ENCODE assay signal across 13 mouse cellular contexts in the genomic region with DNA sequence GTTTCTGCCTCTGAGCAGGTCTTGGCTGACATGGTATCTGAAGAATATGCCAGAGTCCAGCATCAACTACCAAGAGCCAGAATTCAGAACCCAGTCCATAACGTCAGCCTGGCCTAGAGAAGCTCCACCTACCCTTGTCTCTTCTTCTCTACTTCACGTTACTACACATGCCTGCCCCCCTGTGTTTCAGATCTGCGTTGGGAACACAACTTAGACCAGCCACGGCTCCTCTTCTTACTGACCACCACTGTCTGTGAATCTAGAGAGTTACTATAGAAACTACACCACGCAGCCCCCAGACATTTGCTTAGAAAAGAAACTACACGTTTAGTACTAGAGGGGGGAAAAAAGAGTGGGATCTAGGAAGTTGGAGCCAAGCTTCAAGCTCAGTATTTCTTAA. TPM values are rescaled to one million over a fixed set of nuclear protein-coding genes. Genes with fewer than 3 reads are reported as not detected.
A peak's percentile ranks its signal among the peaks of the same experiment; 100 is the strongest.
DNase-seq lines count a peak whose midpoint lies in the region; ATAC-seq lines count a peak whose summit lies in the region.
"Had no signal": no experiment of that assay in that cellular context is flagged by ENCODE, and none has a peak within 500 bp of the region (broad histone marks: within the 10 kb centered on the region; RNA-seq: fewer than 3 reads in every experiment).

No protein-coding gene starts in this region.

- WGBS in heart, embryonic 14.5 days, result 65% methylated on average over 6 of the region's 6 CpGs
- WGBS in neural tube, embryonic 15.5 days, result 65% methylated on average over 6 of the region's 6 CpGs

- no peak overlapping the region for H3K27ac ChIP-seq in heart, embryonic 14.5 days (replicated peaks in 1 of 2; ENCODE audit: control insufficient read depth in 1 of 2, insufficient read depth in 1 of 2, low read depth in 2 of 2, low read length in 2 of 2)
- H3K27ac ChIP-seq in neural tube, embryonic 15.5 days (replicated peaks), result no peak overlapping the region
- H3K27ac ChIP-seq: liver, embryonic 14.5 days; stomach, embryonic 15.5 days had no signal

- H3K9ac ChIP-seq in heart, embryonic 14.5 days (ENCODE audit: low read length), result no peak overlapping the region
- H3K9ac ChIP-seq in neural tube, embryonic 15.5 days (replicated peaks), result no peak overlapping the region
- H3K9ac ChIP-seq: liver, embryonic 14.5 days; stomach, embryonic 15.5 days had no signal

- no peak overlapping the region for H3K4me3 ChIP-seq in heart, embryonic 14.5 days (ENCODE audit: control insufficient read depth in 1 of 2, insufficient read depth in 1 of 2, low read depth in 1 of 2, low read length in 2 of 2)
- no peak overlapping the region for H3K4me3 ChIP-seq in neural tube, embryonic 15.5 days (replicated peaks)
- H3K4me3 ChIP-seq: stomach, embryonic 15.5 days had no signal

- ATAC-seq in heart, embryonic 14.5 days (ENCODE audit: insufficient number of reproducible peaks, insufficient read depth, low FRiP score, low read depth), result no peak
- ATAC-seq in neural tube, embryonic 15.5 days (ENCODE audit: low FRiP score), result no peak

- H3K27me3 ChIP-seq in heart, embryonic 14.5 days (ENCODE audit: control insufficient read depth, insufficient read depth, low read length), result no peaks in the 10 kb centered on the region
- H3K27me3 ChIP-seq in neural tube, embryonic 15.5 days (replicated peaks), result peaks cover 4% of the 10 kb centered on the region; the same call in 1 of the 2 replicates
- H3K27me3 ChIP-seq: stomach, embryonic 15.5 days had no signal

- peaks cover 12% of the 10 kb centered on the region for H3K36me3 ChIP-seq in heart, embryonic 14.5 days (ENCODE audit: control insufficient read depth, insufficient read depth, low read length)
- peaks cover 4% of the 10 kb centered on the region; the same call in 1 of the 2 replicates for H3K36me3 ChIP-seq in neural tube, embryonic 15.5 days

- H3K4me2 ChIP-seq in heart, embryonic 14.5 days (ENCODE audit: low read length), result peak overlapping the region; percentile 93
- peak overlapping the region; percentile 95; the same call in 1 of the 2 replicates for H3K4me2 ChIP-seq in neural tube, embryonic 15.5 days
- H3K4me2 ChIP-seq: stomach, embryonic 15.5 days had no signal

- peaks cover 6 to 26% of the 10 kb centered on the region in 2 experiments; a peak in 3 of 4 replicates for H3K4me1 ChIP-seq in heart, embryonic 14.5 days (ENCODE audit: control insufficient read depth in 2 of 2, insufficient read depth in 2 of 2, low read length in 2 of 2)
- peaks cover 27% of the 10 kb centered on the region for H3K4me1 ChIP-seq in neural tube, embryonic 15.5 days

- intact Hi-C loops in left cerebral cortex, postnatal 14 days (cut with DNase I), result loop anchor here (5.0 to 10.0 kb wide), 2 partner anchors 79 to 292 kb away; no protein-coding TSS in a partner anchor

- H3K9me3 ChIP-seq in heart, embryonic 14.5 days (ENCODE audit: control insufficient read depth, low read length), result peaks cover 9% of the 10 kb centered on the region
- H3K9me3 ChIP-seq in neural tube, embryonic 15.5 days (replicated peaks), result no peaks in the 10 kb centered on the region
- H3K9me3 ChIP-seq: stomach, embryonic 15.5 days had no signal

- DNase-seq in cerebellum, postnatal 10 days, result peak; percentile 30 to 32
- no peak for DNase-seq in cerebellum, adult 8-10 months
- DNase-seq in heart, adult 9 months (ENCODE audit: low spot score in 2 of 2), result no peak
- DNase-seq in left cerebral cortex, postnatal 14 days (ENCODE audit: low spot score in 2 of 2), result peak; percentile 60 to 74
- DNase-seq in left cerebral cortex, adult 9 months (ENCODE audit: low spot score in 2 of 2), result no peak
- no peak for DNase-seq in Muller cell, postnatal 12 days (ENCODE audit: inconsistent ontology term)
- DNase-seq: kidney, postnatal 14 days; lung, postnatal 4 days; thymus, postnatal 4 days had no signal

RNA-seq across cellular contexts. Expression of a gene that starts 2.9 kb away (rescaled TPM):
- 18.3 and 18.5 TPM in 2 replicates for polyA plus RNA-seq in heart, embryonic 14.5 days (2014; fragmentation: Nextera tagmentation; extraction: Ambion mirVana)
- 100 to 1,000 TPM; 140 to 141 TPM for total RNA-seq in left cerebral cortex, postnatal 14 days (2021)
- 18.9 and 19.0 TPM in 2 replicates for polyA plus RNA-seq in neural tube, embryonic 15.5 days (2015; fragmentation: Nextera tagmentation; extraction: Ambion mirVana)

RNA-seq across cellular contexts. Expression of a gene that starts 57.6 kb away (rescaled TPM):
- polyA plus RNA-seq in heart, embryonic 14.5 days (2014; fragmentation: Nextera tagmentation; extraction: Ambion mirVana), result 30.5 and 33.1 TPM in 2 replicates
- 1 to 10 TPM; 5.3 to 6.6 TPM for total RNA-seq in left cerebral cortex, postnatal 14 days (2021)
- 7.0 and 8.0 TPM in 2 replicates for polyA plus RNA-seq in neural tube, embryonic 15.5 days (2015; fragmentation: Nextera tagmentation; extraction: Ambion mirVana)

Comparison
In these comparisons a context has a peak if more than half of its experiments do, and no peak if none do; other contexts are left out.
1. DNase-seq: peak in cerebellum, postnatal 10 days (2 of 2) and left cerebral cortex, postnatal 14 days (2 of 2); none in cerebellum, adult 8-10 months (single experiment), heart, adult 9 months (0 of 2), left cerebral cortex, adult 9 months (0 of 2) and Muller cell, postnatal 12 days (single experiment).